Mouse (Mus musculus): ENCODE results near the gene Pla2g3. TPM values are rescaled to one million over a fixed set of nuclear protein-coding genes. Genes with fewer than 3 reads are reported as not detected.

The Pla2g3 gene
- polyA plus RNA-seq, 2 experiments = 0.40 to 0.99 TPM

GRCm38 (mm10) chr11:3547047-3547446 is 59.0 kb downstream of the Pla2g3 start:
- 95% methylated on average over 2 of the region's 2 CpGs for WGBS
- Histone ChIP-seq H3K9ac (ENCODE audit: low read depth, low read length, severe bottlenecking) (no peak overlapping the region), H3K9me3 (ENCODE audit: control insufficient read depth, low read length) (no peaks in the 10 kb centered on the region), H3K27me3 (ENCODE audit: control insufficient read depth, insufficient read depth, low read length) (no peaks in the 10 kb centered on the region), H3K4me2 (replicated peaks; ENCODE audit: low read depth, low read length, severe bottlenecking) (no peak overlapping the region), H3K4me3 (replicated peaks; ENCODE audit: low read length) (no peak overlapping the region), H3K4me1 (ENCODE audit: control insufficient read depth, insufficient read depth, low read length) (peaks cover 18% of the 10 kb centered on the region), H3K36me3 (ENCODE audit: control insufficient read depth, insufficient read depth, low read length) (no peaks in the 10 kb centered on the region), H3K27ac (replicated peaks; ENCODE audit: low read depth, low read length) (no peak overlapping the region)
- DNase-seq (ENCODE audit: low spot score) (no peak), ATAC-seq (ENCODE audit: low FRiP score, low read depth) (no peak)
- no peak for TF ChIP-seq POLR2A (IDR thresholded peaks at IDR 0.05; ENCODE audit: borderline replicate concordance, extremely low read depth, insufficient read depth, insufficient read length)

- no peak for TF ChIP-seq POLR2A (IDR thresholded peaks at IDR 0.05; ENCODE audit: borderline replicate concordance, extremely low read depth, insufficient read depth, insufficient read length)
- Histone ChIP-seq H3K4me2 (replicated peaks; ENCODE audit: low read depth, low read length, severe bottlenecking) (no peak overlapping the region), H3K4me3 (replicated peaks; ENCODE audit: low read length) (no peak overlapping the region), H3K27me3 (ENCODE audit: control insufficient read depth, insufficient read depth, low read length) (no peaks in the 10 kb centered on the region), H3K9me3 (ENCODE audit: control insufficient read depth, low read length) (no peaks in the 10 kb centered on the region), H3K4me1 (ENCODE audit: control insufficient read depth, insufficient read depth, low read length) (peaks cover 14% of the 10 kb centered on the region), H3K9ac (ENCODE audit: low read depth, low read length, severe bottlenecking) (no peak overlapping the region), H3K27ac (replicated peaks; ENCODE audit: low read depth, low read length) (no peak overlapping the region), H3K36me3 (ENCODE audit: control insufficient read depth, insufficient read depth, low read length) (no peaks in the 10 kb centered on the region)
- ATAC-seq (ENCODE audit: low FRiP score, low read depth) = no peak
- WGBS = 52% methylated on average over 6 of the region's 6 CpGs
- DNase-seq (ENCODE audit: low spot score) = peak; percentile 65
Observed at GRCm38 (mm10) chr11:3547969-3548368, 59.9 kb downstream of the Pla2g3 start.

DNA sequence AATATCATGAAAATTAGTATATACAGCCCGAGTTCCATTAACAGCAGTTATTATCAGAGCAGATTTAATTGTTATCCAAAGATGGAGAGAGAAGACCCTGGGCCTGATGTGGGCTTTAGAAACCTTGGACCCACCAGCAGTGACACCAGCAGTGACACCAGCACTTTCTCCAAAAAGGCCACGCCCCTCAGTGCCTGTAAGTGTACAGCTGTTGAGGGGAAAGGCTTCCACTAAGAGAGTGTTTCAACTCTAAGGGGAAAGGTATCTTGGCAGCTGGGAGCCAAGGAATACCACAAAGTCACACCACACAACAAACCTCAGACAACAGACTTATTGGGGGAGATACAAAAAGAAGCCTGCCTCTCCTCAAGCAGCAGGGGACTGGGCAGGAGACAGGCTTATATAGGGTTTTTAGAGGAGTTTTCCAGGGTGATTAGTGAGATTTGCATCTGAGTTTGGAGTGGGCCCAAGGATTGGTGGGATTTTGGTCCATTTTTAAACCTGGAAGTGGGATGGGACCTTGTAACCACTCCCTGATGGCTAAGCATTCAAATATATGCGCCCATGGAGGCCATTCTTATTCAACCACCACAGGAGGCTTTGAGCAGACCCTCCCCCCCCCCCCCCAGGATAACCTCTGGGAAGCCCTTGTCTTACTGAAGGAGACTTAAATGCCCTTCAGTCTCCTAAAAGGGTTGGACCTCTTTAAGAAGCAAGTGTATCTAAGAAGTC is 60.6 kb downstream of the Pla2g3 start:
- H3K4me3 ChIP-seq (replicated peaks; ENCODE audit: low read length) = no peak overlapping the region
- H3K9ac ChIP-seq (ENCODE audit: low read depth, low read length, severe bottlenecking) = no peak overlapping the region
- H3K27ac ChIP-seq (replicated peaks; ENCODE audit: low read depth, low read length) = no peak overlapping the region
- DNase-seq (ENCODE audit: low spot score) (no peak), ATAC-seq (ENCODE audit: low FRiP score, low read depth) (no peak)
- H3K4me1 ChIP-seq (ENCODE audit: control insufficient read depth, insufficient read depth, low read length) = peaks cover 6% of the 10 kb centered on the region
- no peak overlapping the region for H3K4me2 ChIP-seq (replicated peaks; ENCODE audit: low read depth, low read length, severe bottlenecking)
- H3K36me3 ChIP-seq (ENCODE audit: control insufficient read depth, insufficient read depth, low read length) = no peaks in the 10 kb centered on the region
- no peaks in the 10 kb centered on the region for H3K9me3 ChIP-seq (ENCODE audit: control insufficient read depth, low read length)
- no peaks in the 10 kb centered on the region for H3K27me3 ChIP-seq (ENCODE audit: control insufficient read depth, insufficient read depth, low read length)
- TF ChIP-seq POLR2A (IDR thresholded peaks at IDR 0.05; ENCODE audit: borderline replicate concordance, extremely low read depth, insufficient read depth, insufficient read length) = no peak
- WGBS = 69% methylated on average over 3 of the region's 3 CpGs

Other genes with a start within 250 kb of the Pla2g3 start
- 59.7 and 73.8 TPM in 2 replicates for gene Drg1, start 221.9 kb upstream of the Pla2g3 start, polyA plus RNA-seq (2012; rRNA removed)
- gene Drg1, start 221.9 kb upstream of the Pla2g3 start, polyA plus RNA-seq (2014; fragmentation: Nextera tagmentation; extraction: Ambion mirVana) = 186 and 187 TPM in 2 replicates
- 52.0 and 60.2 TPM in 2 replicates for gene Patz1, start 199.4 kb upstream of the Pla2g3 start, polyA plus RNA-seq (2012; rRNA removed)
- 40.8 and 44.2 TPM in 2 replicates for gene Patz1, start 199.4 kb upstream of the Pla2g3 start, polyA plus RNA-seq (2014; fragmentation: Nextera tagmentation; extraction: Ambion mirVana)
- gene Pik3ip1, start 157.9 kb upstream of the Pla2g3 start, polyA plus RNA-seq (2012; rRNA removed) = 13.2 and 13.3 TPM in 2 replicates
- 13.6 and 15.5 TPM in 2 replicates for gene Pik3ip1, start 157.9 kb upstream of the Pla2g3 start, polyA plus RNA-seq (2014; fragmentation: Nextera tagmentation; extraction: Ambion mirVana)
- 89.5 and 91.1 TPM in 2 replicates for gene Limk2, start 79.1 kb upstream of the Pla2g3 start, polyA plus RNA-seq (2012; rRNA removed)
- 93.5 TPM in 2 replicates for gene Limk2, start 79.1 kb upstream of the Pla2g3 start, polyA plus RNA-seq (2014; fragmentation: Nextera tagmentation; extraction: Ambion mirVana)
- gene Rnf185, start 35.9 kb upstream of the Pla2g3 start, polyA plus RNA-seq (2012; rRNA removed) = 33.4 and 37.7 TPM in 2 replicates
- gene Rnf185, start 35.9 kb upstream of the Pla2g3 start, polyA plus RNA-seq (2014; fragmentation: Nextera tagmentation; extraction: Ambion mirVana) = 41.6 and 45.4 TPM in 2 replicates
- gene Inpp5j, start 16.5 kb downstream of the Pla2g3 start, polyA plus RNA-seq (2012; rRNA removed) = 0.23 and 0.40 TPM in 2 replicates
- gene Inpp5j, start 16.5 kb downstream of the Pla2g3 start, polyA plus RNA-seq (2014; fragmentation: Nextera tagmentation; extraction: Ambion mirVana) = 0.18 and 0.43 TPM in 2 replicates
- gene Selenom, start 26.4 kb downstream of the Pla2g3 start, polyA plus RNA-seq (2012; rRNA removed) = 201 and 256 TPM in 2 replicates
- 191 and 214 TPM in 2 replicates for gene Selenom, start 26.4 kb downstream of the Pla2g3 start, polyA plus RNA-seq (2014; fragmentation: Nextera tagmentation; extraction: Ambion mirVana)
- gene Smtn, start 52.3 kb downstream of the Pla2g3 start, polyA plus RNA-seq (2012; rRNA removed) = 59.0 and 64.7 TPM in 2 replicates
- gene Smtn, start 52.3 kb downstream of the Pla2g3 start, polyA plus RNA-seq (2014; fragmentation: Nextera tagmentation; extraction: Ambion mirVana) = 71.8 and 79.6 TPM in 2 replicates
- 33.3 and 35.8 TPM in 2 replicates for gene Morc2a, start 160.9 kb downstream of the Pla2g3 start, polyA plus RNA-seq (2012; rRNA removed)
- 24.2 and 29.2 TPM in 2 replicates for gene Morc2a, start 160.9 kb downstream of the Pla2g3 start, polyA plus RNA-seq (2014; fragmentation: Nextera tagmentation; extraction: Ambion mirVana)

Data from limb, embryonic 14.5 days (tissue).